Mouse (Mus musculus): ENCODE data around the gene Cacna2d2.

GRCm38 (mm10) chr9:107432546-107432945 is 33.1 kb downstream of the Cacna2d2 start:
- no peak for TF ChIP-seq GATA1 (IDR thresholded peaks at IDR 0.05; ENCODE audit: borderline replicate concordance, low read length)
- TF ChIP-seq FLI1 (IDR thresholded peaks at IDR 0.05; ENCODE audit: low read length) = no peak

All from megakaryocyte, embryonic 14.5 days (primary cell).